Mouse (Mus musculus): ENCODE measurements around the gene D430019H16Rik.

GRCm38 (mm10) chr12:105483503-105483902 is 29.8 kb downstream of the D430019H16Rik start:
- TF ChIP-seq CTCF (IDR thresholded peaks at IDR 0.05; ENCODE audit: low read depth, low read length) = no peak
- no peak for TF ChIP-seq TAL1 (conservative IDR thresholded peaks at IDR 0.05; ENCODE audit: low read depth, low read length)
- no peak for TF ChIP-seq GATA1 (IDR thresholded peaks at IDR 0.05; ENCODE audit: borderline replicate concordance, low read length)
